Mouse (Mus musculus): ENCODE measurements at regions not wholly inside any gene's neighbourhood (a gene's known extent, or its start where the extent isn't known, plus 50 kb on each side); places are given as distances from the start of the nearest gene placed in this dataset.

DNA sequence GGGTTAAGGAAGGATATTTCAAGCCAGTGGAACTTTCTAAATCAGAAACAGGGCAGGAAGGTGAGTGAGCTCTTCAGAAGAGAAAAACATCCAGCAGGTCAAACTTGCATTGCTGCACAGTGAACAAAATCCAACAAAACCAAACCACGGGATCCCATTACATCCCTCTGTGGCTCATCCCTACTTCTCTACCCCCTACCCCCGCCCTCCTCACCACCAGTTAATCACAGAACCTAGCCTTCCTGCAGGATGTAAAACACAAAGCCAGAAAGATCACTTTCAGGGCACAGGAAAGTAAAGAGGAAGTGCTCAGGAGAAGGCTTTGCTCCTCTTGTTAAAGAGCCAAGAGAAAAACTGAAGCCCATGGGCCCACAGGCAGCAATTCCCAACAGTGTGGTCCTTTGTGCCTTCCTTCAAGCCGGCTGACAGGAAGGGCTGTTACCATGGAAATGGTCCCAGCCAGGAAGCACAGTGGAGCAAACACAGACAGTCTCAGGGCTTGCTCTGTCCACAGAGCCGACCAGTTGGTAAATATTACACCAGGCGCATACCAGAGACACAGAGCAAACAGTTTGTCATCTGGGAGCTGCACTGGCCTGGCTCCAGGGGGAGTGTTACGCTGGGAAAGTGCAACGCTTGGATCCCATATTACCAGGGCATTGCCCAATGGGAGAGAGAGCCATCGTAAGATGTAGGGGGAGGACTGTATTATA is 63.2 kb upstream of the Lmcd1 start:
- Histone ChIP-seq H3K36me3 (ENCODE audit: control insufficient read depth, insufficient read depth, low read length, poor library complexity, severe bottlenecking) (no peaks in the 10 kb centered on the region), H3K4me1 (ENCODE audit: control insufficient read depth in 2 of 2, insufficient read depth in 2 of 2, low read length in 2 of 2, poor library complexity in 1 of 2) (peaks cover 0 to 1% of the 10 kb centered on the region in 2 experiments; a peak in 2 of 4 replicates), H3K4me3 (ENCODE audit: insufficient read depth in 1 of 2, low read depth in 1 of 2, low read length in 2 of 2, poor library complexity in 1 of 2, severe bottlenecking in 1 of 2) (no peak overlapping the region), H3K9me3 (ENCODE audit: control insufficient read depth, insufficient read depth, low read depth, low read length) (no peaks in the 10 kb centered on the region), H3K27ac (ENCODE audit: insufficient read depth, low read depth, low read length, poor library complexity, severe bottlenecking) (no peak overlapping the region), H3K9ac (ENCODE audit: insufficient read depth, low read depth, low read length, poor library complexity, severe bottlenecking) (no peak overlapping the region)
- TF ChIP-seq HCFC1 (IDR thresholded peaks at IDR 0.05; ENCODE audit: borderline replicate concordance, insufficient read depth, low read length): no peak
- TF ChIP-seq CHD2 (IDR thresholded peaks at IDR 0.05; ENCODE audit: low read depth, low read length): no peak
- TF ChIP-seq ZNF384 (IDR thresholded peaks at IDR 0.05; ENCODE audit: low read depth, low read length): no peak
- no peak for TF ChIP-seq MAFK (IDR thresholded peaks at IDR 0.05; ENCODE audit: insufficient read depth, low read depth, low read length)
- TF ChIP-seq ZC3H11A (IDR thresholded peaks at IDR 0.05; ENCODE audit: borderline replicate concordance, low read depth, low read length): no peak
- no peak for DNase-seq (ENCODE audit: low read depth, low spot score)
- in situ Hi-C loops (cut with MboI; ENCODE audit: low sequenced_read_pairs in 2 of 2, unreplicated experiment in 2 of 2): loop anchor here (10.0 kb wide), 2 partner anchors 144 to 164 kb away; no protein-coding TSS in a partner anchor

DNA sequence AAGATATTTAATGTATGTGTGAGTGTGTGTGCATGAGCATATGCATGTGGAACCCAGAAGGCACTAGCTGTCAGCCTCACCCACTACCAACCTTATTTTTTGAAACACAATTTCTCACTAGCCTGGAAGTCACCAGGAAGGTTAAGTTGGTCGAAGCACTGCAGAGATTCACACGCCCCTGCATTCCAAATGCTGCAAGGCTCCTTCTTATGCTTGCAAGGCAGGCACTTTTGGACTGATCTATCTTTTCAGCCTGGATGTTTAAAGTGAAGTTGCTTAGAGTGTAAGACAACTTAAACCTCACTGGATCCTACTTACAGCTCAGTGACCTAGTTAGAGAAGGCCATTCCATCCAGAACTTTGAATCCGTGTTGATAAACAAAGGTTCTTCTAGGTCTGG is 56.7 kb upstream of the Lmcd1 start:
- H3K4me1 ChIP-seq (ENCODE audit: control insufficient read depth in 2 of 2, insufficient read depth in 2 of 2, low read length in 2 of 2, poor library complexity in 1 of 2): no peaks in the 10 kb centered on the region
- no peak overlapping the region for H3K9ac ChIP-seq (ENCODE audit: insufficient read depth, low read depth, low read length, poor library complexity, severe bottlenecking)
- H3K4me3 ChIP-seq (ENCODE audit: insufficient read depth in 1 of 2, low read depth in 1 of 2, low read length in 2 of 2, poor library complexity in 1 of 2, severe bottlenecking in 1 of 2): no peak overlapping the region
- no peaks in the 10 kb centered on the region for H3K36me3 ChIP-seq (ENCODE audit: control insufficient read depth, insufficient read depth, low read length, poor library complexity, severe bottlenecking)
- no peak overlapping the region for H3K27ac ChIP-seq (ENCODE audit: insufficient read depth, low read depth, low read length, poor library complexity, severe bottlenecking)
- no peak for TF ChIP-seq MAFK (IDR thresholded peaks at IDR 0.05; ENCODE audit: insufficient read depth, low read depth, low read length)
- no peak for TF ChIP-seq CHD2 (IDR thresholded peaks at IDR 0.05; ENCODE audit: low read depth, low read length)
- no peak for TF ChIP-seq ZC3H11A (IDR thresholded peaks at IDR 0.05; ENCODE audit: borderline replicate concordance, low read depth, low read length)
- no peak for TF ChIP-seq HCFC1 (IDR thresholded peaks at IDR 0.05; ENCODE audit: borderline replicate concordance, insufficient read depth, low read length)
- no peak for TF ChIP-seq ZNF384 (IDR thresholded peaks at IDR 0.05; ENCODE audit: low read depth, low read length)
- DNase-seq (ENCODE audit: low read depth, low spot score): no peak
- in situ Hi-C loops (cut with MboI; ENCODE audit: low sequenced_read_pairs in 2 of 2, unreplicated experiment in 2 of 2): loop anchor here (10.0 kb wide), 2 partner anchors 138 to 158 kb away; no protein-coding TSS in a partner anchor
- no peaks in the 10 kb centered on the region for H3K9me3 ChIP-seq (ENCODE audit: control insufficient read depth, insufficient read depth, low read depth, low read length)

DNA sequence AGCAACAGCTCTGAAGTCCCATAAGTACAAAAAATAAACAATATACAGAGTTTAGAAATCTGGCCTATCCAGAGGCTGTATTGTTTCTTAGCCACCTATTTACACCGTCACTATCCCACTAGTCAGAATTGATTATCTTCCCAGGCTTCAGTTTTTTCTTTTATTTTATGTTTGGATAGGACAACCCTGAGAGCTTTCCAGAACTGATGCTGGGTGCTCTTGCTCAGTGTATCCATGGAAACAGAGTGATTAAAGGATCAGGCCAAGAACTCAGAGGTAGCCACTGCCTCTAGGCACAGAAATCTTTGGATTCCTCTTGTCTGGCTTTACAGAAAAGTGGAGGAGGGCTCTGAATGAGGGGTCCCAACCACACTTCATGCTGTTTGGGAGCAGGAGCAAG is 55.3 kb upstream of the Lmcd1 start:
- Histone ChIP-seq H3K9me3 (ENCODE audit: control insufficient read depth, insufficient read depth, low read depth, low read length) (no peaks in the 10 kb centered on the region), H3K4me3 (ENCODE audit: insufficient read depth in 1 of 2, low read depth in 1 of 2, low read length in 2 of 2, poor library complexity in 1 of 2, severe bottlenecking in 1 of 2) (no peak overlapping the region), H3K9ac (ENCODE audit: insufficient read depth, low read depth, low read length, poor library complexity, severe bottlenecking) (no peak overlapping the region), H3K36me3 (ENCODE audit: control insufficient read depth, insufficient read depth, low read length, poor library complexity, severe bottlenecking) (no peaks in the 10 kb centered on the region), H3K4me1 (ENCODE audit: control insufficient read depth in 2 of 2, insufficient read depth in 2 of 2, low read length in 2 of 2, poor library complexity in 1 of 2) (no peaks in the 10 kb centered on the region), H3K27ac (ENCODE audit: insufficient read depth, low read depth, low read length, poor library complexity, severe bottlenecking) (no peak overlapping the region)
- TF ChIP-seq ZNF384 (IDR thresholded peaks at IDR 0.05; ENCODE audit: low read depth, low read length) (no peak), HCFC1 (IDR thresholded peaks at IDR 0.05; ENCODE audit: borderline replicate concordance, insufficient read depth, low read length) (no peak)
- in situ Hi-C loops (cut with MboI; ENCODE audit: low sequenced_read_pairs in 2 of 2, unreplicated experiment in 2 of 2): loop anchor here (10.0 kb wide), 2 partner anchors 137 to 157 kb away; no protein-coding TSS in a partner anchor
- DNase-seq (ENCODE audit: low read depth, low spot score): no peak

DNA sequence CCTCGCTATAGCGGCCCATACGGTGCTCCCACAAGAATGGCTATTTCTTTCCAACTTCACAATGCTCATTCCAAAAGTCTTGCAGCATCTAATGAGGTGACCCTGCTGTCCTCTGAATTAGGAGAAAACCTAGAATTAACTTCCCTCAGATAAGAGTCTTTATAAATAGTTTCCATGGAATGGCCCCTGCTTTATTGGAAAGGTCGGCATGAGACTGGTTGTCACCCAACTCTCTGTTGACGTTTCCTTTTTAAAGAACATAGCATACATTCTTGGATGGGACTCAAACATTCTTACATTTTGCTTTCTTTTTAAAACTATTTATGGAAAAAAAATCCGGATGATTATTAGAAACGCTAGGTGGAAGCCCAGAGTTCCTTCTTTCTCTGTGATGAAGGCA is 53.9 kb upstream of the Lmcd1 start:
- no peak for TF ChIP-seq ZNF384 (IDR thresholded peaks at IDR 0.05; ENCODE audit: low read depth, low read length)
- TF ChIP-seq ZC3H11A (IDR thresholded peaks at IDR 0.05; ENCODE audit: borderline replicate concordance, low read depth, low read length): no peak
- TF ChIP-seq MAFK (IDR thresholded peaks at IDR 0.05; ENCODE audit: insufficient read depth, low read depth, low read length): no peak
- TF ChIP-seq HCFC1 (IDR thresholded peaks at IDR 0.05; ENCODE audit: borderline replicate concordance, insufficient read depth, low read length): no peak
- TF ChIP-seq CHD2 (IDR thresholded peaks at IDR 0.05; ENCODE audit: low read depth, low read length): no peak
- in situ Hi-C loops (cut with MboI; ENCODE audit: low sequenced_read_pairs in 2 of 2, unreplicated experiment in 2 of 2): loop anchor here (10.0 kb wide), 2 partner anchors 135 to 155 kb away; no protein-coding TSS in a partner anchor
- Histone ChIP-seq H3K27ac (ENCODE audit: insufficient read depth, low read depth, low read length, poor library complexity, severe bottlenecking) (no peak overlapping the region), H3K4me3 (ENCODE audit: insufficient read depth in 1 of 2, low read depth in 1 of 2, low read length in 2 of 2, poor library complexity in 1 of 2, severe bottlenecking in 1 of 2) (no peak overlapping the region), H3K4me1 (ENCODE audit: control insufficient read depth in 2 of 2, insufficient read depth in 2 of 2, low read length in 2 of 2, poor library complexity in 1 of 2) (no peaks in the 10 kb centered on the region), H3K9ac (ENCODE audit: insufficient read depth, low read depth, low read length, poor library complexity, severe bottlenecking) (no peak overlapping the region), H3K36me3 (ENCODE audit: control insufficient read depth, insufficient read depth, low read length, poor library complexity, severe bottlenecking) (no peaks in the 10 kb centered on the region), H3K9me3 (ENCODE audit: control insufficient read depth, insufficient read depth, low read depth, low read length) (no peaks in the 10 kb centered on the region)
- DNase-seq (ENCODE audit: low read depth, low spot score): no peak

Measured in ES-E14 (cell line).